Mouse (Mus musculus) mouse trophoblast stem cell (cell line): ENCODE measurements around the gene Zc3h12a.

Source experiments
- in situ Hi-C, 2 experiments: fragments of 300-500 bp; cut with MseI, MboI; formaldehyde crosslinking; loops; 2 replicates in 1 of 2; 3 replicates in 1 of 2; pipeline ENCODE4 v1.15.1; 2025

Gene Zc3h12a

DNA sequence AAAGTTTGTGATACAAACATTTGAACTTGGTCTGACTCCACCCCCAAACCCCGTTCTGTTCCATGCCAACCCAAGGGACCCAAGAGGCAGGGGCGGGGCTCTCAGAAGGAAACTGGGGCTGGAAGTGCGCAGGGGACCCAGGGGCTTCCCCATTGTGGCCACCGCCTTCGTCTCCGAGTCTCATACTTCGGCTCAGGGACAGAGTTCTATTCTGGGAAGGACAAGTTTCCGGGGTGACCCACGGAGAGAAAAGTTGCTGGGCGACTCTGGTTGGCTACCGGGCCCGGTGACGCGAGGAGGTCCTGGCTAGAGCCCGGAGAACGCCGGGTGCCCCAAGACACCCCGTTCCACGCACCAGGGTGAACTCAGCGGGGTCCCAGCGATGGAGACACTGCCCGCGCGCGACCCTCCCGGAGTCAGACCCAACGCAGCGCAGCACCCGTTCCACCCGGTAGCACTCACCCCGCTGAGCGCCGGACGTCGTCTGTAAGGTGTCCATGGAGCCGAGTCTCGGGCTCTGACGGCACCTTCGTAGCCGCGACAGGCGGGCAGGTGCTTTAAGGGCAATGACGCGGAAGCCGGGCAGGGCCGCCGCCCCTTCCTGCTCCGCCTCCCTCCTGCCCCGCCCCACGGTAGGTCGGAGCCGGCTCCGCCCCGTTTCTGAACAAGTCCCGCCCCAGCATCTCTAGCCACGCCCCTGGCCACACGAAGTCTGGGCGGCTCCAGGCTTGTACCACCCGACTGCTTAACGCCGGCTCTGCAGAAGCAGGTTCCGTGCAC, at the start of gene Zc3h12a:
Gene Zc3h12a, minus strand, starts transcription at position 536 of the 780 bp plus-strand sequence.
- in situ Hi-C loops: no loop called here

DNA sequence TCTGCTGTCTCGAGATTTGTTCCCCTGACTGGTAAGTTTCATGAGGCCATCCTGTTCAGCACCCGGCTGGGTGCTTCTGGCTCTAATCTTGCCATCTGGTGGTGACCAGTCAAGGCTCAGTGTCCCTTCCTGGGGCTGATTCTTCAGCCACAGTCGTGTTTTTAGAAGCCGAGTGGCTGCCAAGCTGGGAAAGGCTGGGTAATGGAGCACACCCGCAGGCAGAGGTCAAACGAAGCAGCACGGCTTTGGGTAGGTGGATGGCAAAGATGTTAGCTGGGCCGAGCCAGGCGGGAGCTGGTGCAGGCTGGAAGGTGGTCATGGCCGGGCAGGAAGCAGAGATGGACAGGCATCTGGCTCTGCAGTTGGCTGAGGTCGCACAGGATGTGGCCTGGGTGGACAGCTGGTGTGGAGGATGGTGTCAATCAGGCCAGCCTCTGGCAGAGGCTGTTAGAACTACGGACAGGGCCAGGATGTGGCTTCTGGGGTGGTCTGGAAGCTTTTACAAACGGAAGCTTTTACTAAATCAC, 49.1 kb upstream of the Zc3h12a start:
- in situ Hi-C loops: no loop called here

DNA sequence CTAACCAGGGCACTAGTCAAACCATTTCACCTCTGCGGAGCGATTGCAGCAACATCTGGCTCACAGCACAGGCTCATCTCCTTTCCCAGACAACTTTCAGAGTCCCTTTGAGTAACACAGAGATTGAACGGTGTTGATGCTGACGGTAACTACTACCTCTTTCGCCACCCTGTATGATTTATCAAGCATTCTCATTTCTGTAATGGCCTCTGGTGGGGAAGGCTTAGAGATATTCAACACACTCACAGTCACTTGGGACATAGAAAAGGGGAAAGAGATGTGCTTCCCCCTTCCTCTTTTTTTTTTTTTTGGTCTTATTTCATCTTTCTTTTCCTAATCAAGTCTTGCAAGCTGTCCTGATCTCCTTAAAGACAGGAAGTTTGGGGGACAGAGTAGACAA, 48.5 kb upstream of the Zc3h12a start:
- in situ Hi-C loops: no loop called here

DNA sequence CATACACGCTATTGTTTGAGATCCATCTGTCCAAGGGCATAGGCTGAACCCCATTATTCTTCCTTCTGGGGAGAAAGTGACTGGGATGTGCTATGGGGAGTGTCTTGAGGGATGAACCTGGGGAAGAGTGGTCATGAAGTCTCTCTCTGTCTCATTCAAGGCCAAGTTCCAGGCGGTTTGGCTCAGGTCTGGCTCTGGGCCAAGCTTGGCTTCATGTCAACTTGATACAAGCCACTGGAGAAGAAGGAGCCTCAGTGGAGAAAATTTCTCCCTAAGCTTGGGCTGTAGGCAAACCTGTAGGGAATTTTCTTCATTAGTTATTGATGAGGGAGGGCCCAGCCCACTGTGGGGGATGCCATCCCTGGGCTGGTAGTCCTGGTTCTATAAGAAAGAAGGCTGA, 48.0 kb upstream of the Zc3h12a start:
- in situ Hi-C loops: no loop called here

DNA sequence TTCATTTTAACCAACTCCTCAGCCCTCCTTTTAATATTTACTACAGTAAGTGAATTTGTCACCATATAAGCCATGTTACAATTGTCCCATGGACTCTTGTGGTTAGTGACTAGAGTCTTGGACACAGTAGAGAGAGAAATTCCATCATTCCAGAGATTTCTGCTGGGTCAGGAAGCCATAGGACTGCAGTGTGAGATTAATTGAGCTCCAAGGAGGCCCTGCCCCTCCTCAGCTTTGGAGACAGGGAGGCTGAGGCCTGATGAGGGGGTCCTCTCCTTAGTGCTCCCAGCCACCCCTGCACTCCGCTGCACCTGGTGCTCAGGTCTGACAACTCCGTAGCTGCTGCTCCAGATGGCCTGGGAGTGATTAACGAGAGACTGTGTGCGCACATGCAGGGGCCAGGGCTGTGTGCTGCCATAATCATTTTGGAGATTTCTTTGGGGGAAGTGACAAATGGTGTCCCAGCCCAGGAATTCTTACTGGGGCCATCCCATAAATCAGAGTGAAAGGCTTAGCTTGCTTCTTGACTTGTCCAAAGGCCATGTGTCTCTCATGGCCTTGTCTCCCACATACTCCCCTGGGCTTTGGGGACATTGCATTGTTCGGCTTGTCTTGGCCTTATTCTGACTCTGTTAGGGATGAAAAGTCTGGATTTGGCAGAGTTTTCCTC, 47.0 kb upstream of the Zc3h12a start:
- in situ Hi-C loops: no loop called here

DNA sequence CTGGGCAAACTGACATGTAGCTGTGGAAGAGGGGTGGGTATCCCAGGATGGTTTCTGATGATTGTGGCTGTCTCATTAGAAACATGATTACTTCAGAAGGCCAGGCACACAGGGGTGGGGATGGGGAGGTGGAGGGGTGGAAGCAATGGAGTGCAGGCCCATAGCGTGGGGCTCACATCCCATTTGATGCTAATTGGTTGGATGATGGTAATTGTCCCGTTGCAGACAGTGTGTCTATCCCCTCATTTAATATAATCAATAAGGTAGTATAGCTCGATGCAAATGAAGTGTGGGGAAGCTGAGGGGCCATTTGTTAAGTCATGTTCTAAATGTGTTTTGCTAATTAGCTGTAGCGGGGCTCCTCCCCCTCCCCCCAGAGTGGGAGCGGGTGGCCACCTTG, 45.5 kb upstream of the Zc3h12a start:
- in situ Hi-C loops: no loop called here

DNA sequence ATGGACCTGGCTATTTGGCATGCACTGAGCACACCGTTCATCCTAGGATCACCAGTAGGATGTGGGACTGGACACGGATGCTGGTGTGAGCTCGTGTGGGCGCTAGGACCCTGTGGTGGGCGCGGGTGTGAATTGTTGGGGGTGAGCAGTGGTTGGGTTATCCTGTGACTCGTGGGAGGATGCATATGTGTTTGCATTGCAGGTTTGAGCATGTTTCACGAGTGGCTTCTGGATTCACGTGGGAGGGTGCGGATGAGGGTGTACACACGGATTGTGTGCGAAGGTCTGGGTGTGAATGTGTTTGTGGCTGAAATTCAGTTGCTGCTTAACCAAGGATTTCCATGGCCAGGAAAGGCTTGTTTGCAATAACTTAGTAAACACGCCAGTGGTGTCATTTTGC, 45.1 kb upstream of the Zc3h12a start:
- in situ Hi-C loops: no loop called here

DNA sequence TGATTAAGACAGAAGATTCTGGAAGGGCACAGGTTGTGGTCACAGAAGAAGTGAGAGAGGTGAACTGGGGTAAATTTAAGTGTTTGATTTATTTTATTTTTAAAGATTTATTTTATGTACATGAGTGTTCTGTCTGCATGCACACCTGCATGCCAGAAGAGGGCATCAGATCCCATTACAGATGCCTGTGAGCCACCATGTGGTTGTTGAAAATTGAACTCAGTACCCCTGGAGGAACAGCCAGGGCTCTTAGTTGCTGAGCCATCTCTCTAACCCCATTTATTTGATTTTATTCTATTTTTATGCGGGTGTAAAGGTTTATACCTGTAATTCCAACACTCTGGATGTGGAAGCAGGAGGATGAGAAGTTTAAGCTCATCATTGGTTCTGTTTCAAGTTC, 40.1 kb upstream of the Zc3h12a start:
- in situ Hi-C loops: no loop called here

DNA sequence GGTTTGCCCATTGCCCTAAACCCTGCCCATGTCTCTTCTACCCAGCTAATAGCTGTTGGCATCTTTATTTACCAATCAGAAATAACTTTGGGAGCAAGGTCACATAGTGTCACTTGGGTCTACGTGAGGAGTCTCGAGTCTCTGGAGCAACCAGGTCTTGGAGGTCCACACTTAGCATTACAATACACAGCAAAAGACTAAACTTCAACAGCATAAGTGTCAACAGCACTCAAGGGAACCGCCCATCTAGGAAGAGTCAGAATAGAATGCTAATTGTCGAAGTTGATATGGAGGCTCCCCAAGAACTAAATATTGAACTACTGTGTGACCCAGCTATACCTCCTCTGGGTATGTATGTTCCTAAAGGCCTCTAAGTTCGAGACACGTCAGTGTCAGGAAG, 37.2 kb upstream of the Zc3h12a start:
- in situ Hi-C loops: no loop called here

DNA sequence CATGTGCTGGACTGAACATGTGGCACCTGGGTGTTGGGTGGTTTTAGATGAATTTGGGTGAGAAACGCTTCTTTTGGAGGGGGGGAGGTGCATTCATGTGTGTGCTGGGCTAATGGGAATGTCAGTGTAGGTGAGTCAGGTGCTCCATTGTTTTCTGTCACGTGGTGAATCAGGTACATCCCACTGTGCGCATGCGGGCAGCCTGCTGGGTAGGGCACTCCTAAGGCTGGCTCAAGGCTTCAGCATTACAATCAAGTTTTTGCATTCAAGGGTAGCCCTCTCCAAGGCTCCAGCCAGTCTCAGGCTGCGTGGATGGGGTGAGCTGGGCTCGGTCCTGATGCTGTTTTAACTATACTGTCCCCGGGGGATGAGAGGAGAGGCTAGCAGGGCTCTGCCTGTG, 35.1 kb upstream of the Zc3h12a start:
- in situ Hi-C loops: no loop called here

DNA sequence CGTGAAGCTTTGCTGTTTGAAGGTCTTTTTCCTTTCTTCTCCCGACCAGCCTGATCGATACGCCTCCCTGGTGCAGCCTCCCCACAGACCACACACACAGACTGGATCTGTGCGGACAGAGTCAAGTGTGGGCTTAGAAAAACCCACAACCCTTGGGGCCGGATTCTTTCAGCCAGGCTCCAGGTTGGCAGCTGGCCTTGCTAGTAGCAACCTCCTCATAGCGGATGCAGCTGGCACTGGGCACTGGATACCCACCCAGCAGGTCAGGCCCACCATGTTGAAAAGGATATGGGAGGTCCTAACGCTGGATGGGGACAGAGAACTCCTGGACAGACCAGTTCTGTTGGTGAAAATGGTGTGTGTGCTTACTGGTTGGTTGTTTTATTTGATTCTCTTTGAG, 33.8 kb upstream of the Zc3h12a start:
- in situ Hi-C loops: no loop called here

DNA sequence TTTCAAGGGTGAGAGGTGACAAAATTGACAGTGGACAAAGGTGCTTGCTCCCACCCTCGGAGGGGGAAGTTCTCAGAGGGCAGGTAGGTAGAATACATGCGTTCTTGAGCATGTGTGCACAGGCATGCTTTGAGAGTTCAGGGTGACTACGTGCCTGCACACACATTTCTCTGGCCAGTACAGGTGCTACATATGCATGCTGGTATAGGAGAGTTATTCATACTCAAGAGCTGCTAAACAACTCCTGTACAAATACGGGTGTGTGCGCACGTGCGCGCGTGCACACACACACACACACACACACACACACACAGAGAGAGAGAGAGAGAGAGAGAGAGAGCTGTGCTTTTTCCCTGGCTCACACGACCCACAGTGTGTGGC, 33.3 kb upstream of the Zc3h12a start:
- in situ Hi-C loops: no loop called here

DNA sequence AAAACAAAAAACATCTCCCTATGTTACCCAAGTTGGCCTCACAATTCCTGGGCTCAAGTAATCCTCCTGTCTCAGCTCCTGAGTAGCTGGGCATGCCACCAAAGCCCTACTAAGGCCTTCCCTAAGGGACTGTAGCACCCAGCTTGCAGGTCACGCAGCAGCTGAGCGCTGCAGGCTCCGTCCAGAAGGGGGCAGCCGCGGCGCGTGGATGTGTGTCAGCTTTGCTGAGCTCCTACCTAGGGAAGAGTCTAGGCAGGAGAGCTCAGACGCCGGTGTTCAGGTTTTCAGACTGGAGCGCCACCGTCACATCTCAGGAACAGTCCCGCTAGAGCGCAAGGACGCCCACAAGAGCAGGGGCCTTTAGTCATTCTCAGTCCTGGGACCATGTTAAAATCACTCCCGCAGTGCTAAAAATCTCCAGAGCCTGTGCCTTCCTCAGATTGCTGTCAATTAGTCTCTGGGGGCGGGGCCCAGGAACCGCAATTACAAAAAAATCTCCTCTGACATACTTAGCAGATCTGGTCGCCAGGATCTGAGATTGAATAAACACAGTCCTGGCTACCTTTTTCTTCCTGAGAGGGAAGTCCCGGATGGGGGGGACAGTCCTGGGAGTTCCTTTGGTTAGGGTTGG, 32.8 kb upstream of the Zc3h12a start:
- in situ Hi-C loops: no loop called here

DNA sequence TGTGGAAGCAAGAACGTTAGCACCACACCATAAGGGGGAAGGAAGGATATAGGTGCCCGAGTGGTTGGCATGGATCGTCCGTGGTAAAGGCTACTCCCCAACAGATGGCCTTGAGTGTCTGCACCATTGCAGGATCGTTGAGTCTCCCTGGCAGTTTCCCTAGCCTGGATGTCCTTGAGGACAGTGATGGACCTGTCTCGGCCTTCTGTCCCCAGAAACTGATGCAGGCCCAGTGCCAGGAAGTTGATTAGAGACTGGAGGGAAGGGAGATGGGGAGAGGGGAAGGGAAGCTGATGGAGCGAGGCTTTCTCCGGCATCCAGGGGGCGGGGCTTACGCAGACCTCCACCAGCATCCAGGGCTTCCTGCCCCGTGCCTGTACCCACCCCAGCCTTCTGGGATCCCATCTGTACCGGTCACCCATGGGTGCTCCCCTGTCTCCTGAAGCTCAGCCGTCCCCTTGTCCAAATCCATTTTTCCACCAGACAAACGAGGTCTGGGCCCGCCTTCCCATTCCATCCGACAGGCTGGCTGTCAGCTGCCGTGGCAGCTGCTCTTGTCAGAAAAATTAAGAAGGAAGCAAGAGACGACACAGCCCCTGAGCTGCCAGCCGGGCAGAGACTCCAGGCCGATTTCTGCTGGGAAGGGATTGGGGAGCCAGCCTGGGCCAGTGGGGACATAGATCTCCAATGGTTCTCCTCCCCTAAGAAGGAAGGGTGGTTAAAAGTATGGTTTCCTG, 31.1 kb upstream of the Zc3h12a start:
- in situ Hi-C loops: no loop called here

DNA sequence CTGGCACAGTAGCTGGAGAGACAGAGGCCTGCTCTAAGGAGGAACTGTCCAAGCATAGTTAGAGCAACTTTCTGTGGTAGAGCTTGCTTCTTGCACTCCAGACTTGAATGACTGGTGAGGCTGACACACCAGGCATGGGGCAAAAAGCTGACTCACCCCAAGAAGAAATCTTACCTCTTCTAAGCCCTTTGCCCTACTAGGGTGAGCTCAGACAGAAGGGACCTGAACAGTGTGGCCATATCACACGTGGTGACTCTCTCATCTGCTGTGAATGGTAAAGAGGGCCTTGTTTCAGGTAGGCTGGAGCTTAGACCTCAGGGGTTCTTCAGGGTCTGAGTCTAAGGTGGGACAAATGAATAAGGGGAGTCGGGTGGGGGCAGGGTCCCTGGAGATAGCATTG, 30.4 kb upstream of the Zc3h12a start:
- in situ Hi-C loops: no loop called here

DNA sequence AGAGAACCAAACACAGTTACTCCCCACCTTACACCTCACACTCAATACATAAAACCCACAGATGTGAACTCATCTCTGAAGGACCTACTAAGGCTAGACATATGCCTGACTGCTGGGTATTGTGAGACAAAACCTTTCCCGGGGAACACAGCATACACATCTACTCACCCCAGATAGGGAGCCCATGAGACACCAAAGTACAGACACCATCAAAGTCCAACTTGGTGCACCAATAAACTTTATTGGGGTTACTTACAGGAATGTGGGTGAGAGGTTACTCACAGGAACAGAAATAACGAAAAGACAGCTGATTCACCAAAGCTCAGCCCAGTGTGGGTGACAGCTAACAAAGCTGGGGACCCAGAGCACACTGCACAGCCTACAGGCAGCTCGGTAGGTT, 29.7 kb upstream of the Zc3h12a start:
- in situ Hi-C loops: no loop called here

DNA sequence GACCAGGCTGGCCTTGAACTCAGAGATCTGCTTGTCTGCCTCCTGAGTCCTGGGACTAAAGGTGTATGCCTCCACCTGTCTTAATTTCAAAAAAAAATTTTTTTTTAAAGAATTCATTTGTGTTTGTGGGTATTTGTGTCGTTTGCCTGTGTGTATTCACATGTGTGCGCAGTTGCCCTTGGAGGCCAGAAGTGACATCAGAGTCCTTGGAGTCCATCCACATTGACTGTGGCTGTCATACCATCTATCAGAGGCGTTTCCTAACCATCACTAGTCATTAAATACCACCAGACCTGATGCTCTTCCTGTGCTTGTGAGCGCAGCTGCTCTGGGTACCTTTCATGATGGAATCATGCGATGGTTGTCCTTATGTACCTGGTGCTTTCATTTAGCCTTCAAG, 28.0 kb upstream of the Zc3h12a start:
- in situ Hi-C loops: no loop called here

DNA sequence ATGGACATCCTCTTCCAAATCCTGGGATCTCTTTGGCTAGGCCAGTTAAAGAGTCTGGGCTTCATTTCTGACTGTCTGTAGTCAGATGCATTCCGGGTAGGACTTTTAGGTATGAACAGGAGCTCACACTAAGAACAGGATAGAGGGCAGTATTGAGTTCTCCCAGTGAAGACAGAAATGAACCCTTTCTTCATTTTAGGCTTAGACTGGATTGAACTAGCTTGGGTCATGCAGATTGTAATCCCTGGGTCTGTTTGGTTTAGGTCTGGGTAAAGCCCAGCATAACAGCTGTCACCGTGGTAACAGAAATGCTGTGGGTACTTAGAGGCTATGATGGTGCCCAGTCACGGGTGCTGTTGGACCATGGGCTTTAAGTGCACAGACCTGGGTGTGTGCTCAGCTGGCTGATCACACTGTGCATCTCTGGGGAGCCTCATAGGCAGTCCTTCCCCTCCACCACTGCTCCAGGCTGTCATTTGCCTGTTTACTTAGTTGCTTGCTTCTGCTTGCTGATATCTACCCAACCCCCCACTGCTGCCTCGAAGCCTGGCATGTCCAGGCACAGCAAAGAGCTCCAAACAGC, 26.1 kb upstream of the Zc3h12a start:
- in situ Hi-C loops: no loop called here

DNA sequence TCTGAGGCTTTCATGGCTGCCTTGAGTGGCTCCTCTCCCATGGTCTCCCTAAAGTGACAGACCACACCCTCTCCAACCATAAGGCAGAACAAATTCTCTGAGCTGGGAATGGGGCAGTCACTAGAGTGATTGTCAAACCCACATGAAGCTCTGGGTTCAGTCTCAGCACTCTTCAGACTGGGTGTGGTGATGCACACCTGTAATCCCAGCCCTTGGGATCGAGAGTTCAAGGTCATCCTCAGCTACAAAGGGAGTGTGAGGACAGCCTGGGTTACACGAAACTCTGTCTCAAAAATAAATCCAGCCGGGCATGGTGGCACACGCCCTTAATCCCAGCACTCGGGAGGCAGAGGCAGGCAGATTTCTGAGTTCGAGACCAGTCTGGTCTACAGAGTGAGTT, 24.8 kb upstream of the Zc3h12a start:
- in situ Hi-C loops: no loop called here

DNA sequence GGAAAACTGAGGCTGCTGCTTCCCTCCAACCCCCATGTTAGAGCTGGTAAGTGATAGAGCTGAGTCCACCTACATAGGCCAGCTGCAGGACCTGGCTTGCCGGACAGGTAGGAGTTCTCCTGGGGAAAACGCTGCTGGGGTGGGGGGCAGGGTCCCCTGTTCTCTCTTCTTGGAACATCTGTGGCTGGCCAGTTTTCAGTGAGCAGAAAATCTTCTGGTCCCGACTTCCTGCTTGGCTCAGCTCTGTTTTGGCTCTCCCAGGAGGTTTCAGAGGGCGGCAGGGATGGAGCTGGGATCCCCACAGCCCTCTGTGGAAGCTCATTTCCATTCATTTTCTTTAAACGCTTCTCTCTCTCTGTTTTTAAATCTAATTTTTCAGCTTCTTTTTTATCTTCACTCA, 21.8 kb upstream of the Zc3h12a start:
- in situ Hi-C loops: no loop called here

DNA sequence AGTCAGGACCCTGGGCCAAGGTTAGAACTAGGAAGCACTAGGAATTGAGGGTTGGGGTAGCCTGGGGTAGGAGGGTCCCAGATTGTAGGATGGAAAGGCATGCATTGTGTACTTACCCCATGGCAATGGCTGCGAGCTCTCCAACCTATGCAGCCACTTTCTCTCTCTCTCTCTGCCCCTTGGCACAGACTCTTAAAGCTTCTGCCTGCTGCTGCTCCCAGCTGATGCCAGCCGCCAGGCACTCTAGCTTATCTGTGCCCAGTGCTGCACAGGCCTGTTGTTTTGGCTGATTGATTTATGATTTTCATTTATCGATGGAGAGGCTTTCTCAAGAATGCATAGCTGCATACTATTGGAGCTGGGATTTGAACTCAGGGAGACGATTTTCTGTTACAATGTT, 20.3 kb upstream of the Zc3h12a start:
- in situ Hi-C loops: no loop called here

DNA sequence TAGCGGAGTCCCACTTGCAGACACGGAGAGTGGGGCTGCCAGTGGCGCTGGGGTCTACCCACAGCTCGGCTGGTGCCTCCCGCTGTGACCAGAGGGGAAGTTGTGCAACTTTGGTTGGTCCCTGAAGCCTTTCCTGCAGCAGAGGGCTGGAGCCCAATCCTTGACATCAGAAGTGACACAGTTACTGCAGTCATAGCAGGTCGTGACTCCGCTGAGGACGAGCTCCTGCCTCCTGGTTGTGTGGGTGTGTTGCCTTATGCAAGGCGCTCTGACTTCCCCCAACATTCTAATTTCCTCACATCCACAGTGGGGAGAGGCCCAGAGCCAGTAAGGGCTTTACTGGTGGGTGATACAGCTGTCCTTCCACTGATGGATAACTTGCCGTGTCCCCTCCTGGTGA, 17.6 kb upstream of the Zc3h12a start:
- in situ Hi-C loops: no loop called here
